Mouse (Mus musculus): ENCODE measurements around the gene Mertk. TPM values are rescaled to one million over a fixed set of nuclear protein-coding genes. Genes with fewer than 3 reads are reported as not detected.

Gene Mertk
- polyA plus RNA-seq, 1 experiment from 2014 or later, result 1.9 TPM

- no peak for DNase-seq (ENCODE audit: low spot score)
These were observed 23.5 kb downstream of the Mertk start for GRCm38 (mm10) chr2:128722106-128722710.

- DNase-seq (ENCODE audit: low spot score), result no peak
These were observed 27.3 kb downstream of the Mertk start for GRCm38 (mm10) chr2:128726067-128726466.

- DNase-seq (ENCODE audit: low spot score), result no peak
These were observed 27.9 kb downstream of the Mertk start for GRCm38 (mm10) chr2:128726626-128727025.

GRCm38 (mm10) chr2:128727552-128727951, 28.8 kb downstream of the Mertk start:
- no peak for DNase-seq (ENCODE audit: low spot score)

- no peak for DNase-seq (ENCODE audit: low spot score)
These were observed 29.3 kb downstream of the Mertk start for GRCm38 (mm10) chr2:128728066-128728465.

- no peak for DNase-seq (ENCODE audit: low spot score)
These were observed 30.4 kb downstream of the Mertk start for GRCm38 (mm10) chr2:128729141-128729540.

- no peak for DNase-seq (ENCODE audit: low spot score)
These were observed 32.8 kb downstream of the Mertk start for GRCm38 (mm10) chr2:128731514-128731913.

GRCm38 (mm10) chr2:128731951-128732350, 33.2 kb downstream of the Mertk start:
- no peak for DNase-seq (ENCODE audit: low spot score)

- DNase-seq (ENCODE audit: low spot score), result no peak
These were observed 36.3 kb downstream of the Mertk start for GRCm38 (mm10) chr2:128735089-128735488.

GRCm38 (mm10) chr2:128737051-128737450, 38.3 kb downstream of the Mertk start:
- DNase-seq (ENCODE audit: low spot score), result no peak

- no peak for DNase-seq (ENCODE audit: low spot score)
These were observed 39.0 kb downstream of the Mertk start for GRCm38 (mm10) chr2:128737796-128738195.

GRCm38 (mm10) chr2:128738725-128739258, 40.0 kb downstream of the Mertk start:
- DNase-seq (ENCODE audit: low spot score), result no peak

- DNase-seq (ENCODE audit: low spot score), result no peak
These were observed 47.3 kb downstream of the Mertk start for GRCm38 (mm10) chr2:128745879-128746620.

- DNase-seq (ENCODE audit: low spot score), result no peak
These were observed 47.9 kb downstream of the Mertk start for GRCm38 (mm10) chr2:128746621-128747151.

GRCm38 (mm10) chr2:128747433-128748028, 48.8 kb downstream of the Mertk start:
- no peak for DNase-seq (ENCODE audit: low spot score)

- no peak for DNase-seq (ENCODE audit: low spot score)
These were observed 49.4 kb downstream of the Mertk start for GRCm38 (mm10) chr2:128748171-128748570.

- no peak for DNase-seq (ENCODE audit: low spot score)
These were observed 52.3 kb downstream of the Mertk start for GRCm38 (mm10) chr2:128751030-128751429.

GRCm38 (mm10) chr2:128753295-128753873, 54.6 kb downstream of the Mertk start:
- DNase-seq (ENCODE audit: low spot score), result no peak

GRCm38 (mm10) chr2:128755149-128755691, 56.5 kb downstream of the Mertk start:
- DNase-seq (ENCODE audit: low spot score), result no peak

GRCm38 (mm10) chr2:128758724-128759340, 60.1 kb downstream of the Mertk start:
- no peak for DNase-seq (ENCODE audit: low spot score)

- DNase-seq (ENCODE audit: low spot score), result no peak
These were observed 63.3 kb downstream of the Mertk start for GRCm38 (mm10) chr2:128762008-128762407.

Measured in thymus, postnatal 0 days (tissue).